Mouse (Mus musculus) liver, adult 2 months (tissue): ENCODE measurements around the gene Mst1.

Experiments used
- CTCF ChIP-seq: fragments of 200-500 bp; IDR thresholded peaks from 2 replicates; pipeline ENCODE4 v1.5.1; 2011; ENCODE audit warnings: low read depth, low read length, control low read depth
- POLR2A ChIP-seq: fragments of 200-500 bp; IDR thresholded peaks from 2 replicates; pipeline ENCODE4 v1.6.1; 2011; ENCODE audit warnings: low read length, control low read depth; ENCODE audit not compliant: insufficient read depth; ENCODE audit errors: extremely low read depth

- TF ChIP-seq POLR2A (no peak), CTCF (no peak)
Observed at GRCm38 (mm10) chr9:108055061-108055460, 25.2 kb upstream of the Mst1 start.
